Mouse (Mus musculus) CH12.LX (cell line): ENCODE results near the gene Meox1. TPM values are rescaled to one million over a fixed set of nuclear protein-coding genes. Genes with fewer than 3 reads are reported as not detected.

Experiments used
- DNase-seq: peaks from one replicate; pipeline ENCODE4 v3.0.0-alpha.2; 2013; ENCODE audit errors: extremely low read depth
- H3K27ac ChIP-seq: 2 replicates; pipeline ENCODE4 v1.5.1; 2012; ENCODE audit warnings: low read depth, mild to moderate bottlenecking, control low read depth, moderate library complexity; ENCODE audit not compliant: insufficient read depth
- H3K27me3 ChIP-seq: replicated peaks from 2 replicates; pipeline ENCODE3; 2012; ENCODE audit warnings: inconsistent platforms
- H3K36me3 ChIP-seq, 2 experiments: replicated peaks in 1 of 2; 2 replicates each; pipeline versions ENCODE3 to v1.6.1; 2012; ENCODE audit warnings: inconsistent platforms in 1 of 2, low read length in 1 of 2, mild to moderate bottlenecking in 1 of 2, mixed read lengths in 1 of 2, moderate library complexity in 1 of 2; ENCODE audit not compliant: control insufficient read depth in 1 of 2, insufficient read depth in 1 of 2
- H3K4me1 ChIP-seq, 2 experiments: 2 replicates each; pipeline ENCODE4 v1.6.1; 2012; ENCODE audit warnings: inconsistent platforms in 1 of 2, moderate library complexity in 1 of 2; ENCODE audit not compliant: insufficient read depth in 2 of 2, control insufficient read depth in 1 of 2
- H3K4me2 ChIP-seq: 2 replicates; pipeline ENCODE4 v1.6.1; 2012; ENCODE audit warnings: low read depth, mild to moderate bottlenecking, control low read depth; ENCODE audit not compliant: poor library complexity, insufficient read depth, severe bottlenecking
- H3K4me3 ChIP-seq, 3 experiments: fragments of 150-350 bp in 1 of 3; sonication (generic) in 1 of 3; replicated peaks in 1 of 3; 2 replicates each; pipeline versions ENCODE3 to v1.5.1; 2011 to 2012; ENCODE audit warnings: low read depth in 2 of 3, low read length in 2 of 3, mild to moderate bottlenecking in 2 of 3, moderate library complexity in 2 of 3, control low read depth in 1 of 3, improper control_type of control experiment in 1 of 3, inconsistent platforms in 1 of 3, mixed read lengths in 1 of 3; ENCODE audit not compliant: poor library complexity in 1 of 3
- H3K79me2 ChIP-seq: replicated peaks from 2 replicates; pipeline ENCODE4 v1.6.1; 2012; ENCODE audit warnings: mild to moderate bottlenecking, moderate library complexity; ENCODE audit not compliant: control insufficient read depth, poor library complexity, insufficient read depth, severe bottlenecking; ENCODE audit errors: extremely low read depth
- H3K9ac ChIP-seq: 2 replicates; pipeline ENCODE4 v1.6.1; 2012; ENCODE audit warnings: low read depth, mild to moderate bottlenecking, control low read depth, moderate library complexity; ENCODE audit not compliant: insufficient read depth
- H3K9me3 ChIP-seq: replicated peaks from 2 replicates; pipeline ENCODE3; 2012; ENCODE audit warnings: low read length, inconsistent platforms, mixed read lengths
- CHD1 ChIP-seq: IDR thresholded peaks from 2 replicates; pipeline ENCODE4 v1.6.1; 2012; ENCODE audit warnings: low read depth, low read length, improper control_type of control experiment, inconsistent platforms
- CHD2 ChIP-seq: IDR thresholded peaks from 2 replicates; pipeline ENCODE4 v1.6.1; 2011; ENCODE audit warnings: low read length, improper control_type of control experiment
- CTCF ChIP-seq, 2 experiments: IDR thresholded peaks in 1 of 2; conservative IDR thresholded peaks in 1 of 2; 2 replicates each; pipeline ENCODE4 v1.5.1; 2011 to 2012; ENCODE audit warnings: low read depth in 2 of 2, low read length in 2 of 2, improper control_type of control experiment in 1 of 2, inconsistent platforms in 1 of 2, mild to moderate bottlenecking in 1 of 2, moderate library complexity in 1 of 2
- E2F4 ChIP-seq: IDR thresholded peaks from 2 replicates; pipeline ENCODE4 v1.6.1; 2011; ENCODE audit warnings: low read depth, low read length, improper control_type of control experiment; ENCODE audit not compliant: insufficient replicate concordance
- EP300 ChIP-seq: IDR thresholded peaks from 2 replicates; pipeline ENCODE4 v1.6.1; 2011; ENCODE audit warnings: low read length, improper control_type of control experiment
- ETS1 ChIP-seq: conservative IDR thresholded peaks from 2 replicates; pipeline ENCODE4 v1.6.1; 2012; ENCODE audit warnings: low read depth, mild to moderate bottlenecking, inconsistent platforms, low read length, improper control_type of control experiment, moderate library complexity
- GABPA ChIP-seq: IDR thresholded peaks from 2 replicates; pipeline ENCODE4 v1.6.1; 2012; ENCODE audit warnings: low read depth, low read length, improper control_type of control experiment, inconsistent platforms; ENCODE audit not compliant: insufficient replicate concordance
- IRF4 ChIP-seq: IDR thresholded peaks from 2 replicates; pipeline ENCODE4 v1.6.1; 2014; ENCODE audit warnings: low read depth, mild to moderate bottlenecking, inconsistent platforms, low read length, improper control_type of control experiment
- JUND ChIP-seq: conservative IDR thresholded peaks from 2 replicates; pipeline ENCODE4 v1.6.1; 2011; ENCODE audit warnings: low read depth, low read length, improper control_type of control experiment
- MAFK ChIP-seq: IDR thresholded peaks from 2 replicates; pipeline ENCODE4 v1.6.1; 2011; ENCODE audit warnings: low read length, improper control_type of control experiment; ENCODE audit not compliant: insufficient replicate concordance
- MAZ ChIP-seq: IDR thresholded peaks from 2 replicates; pipeline ENCODE4 v1.6.1; 2012; ENCODE audit warnings: low read depth, mild to moderate bottlenecking, inconsistent platforms, low read length, improper control_type of control experiment, moderate library complexity
- MYC ChIP-seq: IDR thresholded peaks from 2 replicates; pipeline ENCODE4 v1.6.1; 2011; ENCODE audit warnings: low read depth, mild to moderate bottlenecking, improper control_type of control experiment, low read length
- NRF1 ChIP-seq: IDR thresholded peaks from 2 replicates; pipeline ENCODE4 v1.6.1; 2014; ENCODE audit warnings: low read depth, mild to moderate bottlenecking, inconsistent platforms, low read length, improper control_type of control experiment, moderate library complexity
- PAX5 ChIP-seq: IDR thresholded peaks from 2 replicates; pipeline ENCODE4 v1.6.1; 2012; ENCODE audit warnings: low read length, inconsistent platforms, mixed read lengths
- POLR2AphosphoS2 ChIP-seq: IDR thresholded peaks from 2 replicates; pipeline ENCODE4 v1.6.1; 2011; ENCODE audit warnings: low read depth, low read length, improper control_type of control experiment
- RAD21 ChIP-seq: IDR thresholded peaks from 2 replicates; pipeline ENCODE4 v1.6.1; 2011; ENCODE audit warnings: low read depth, mild to moderate bottlenecking, low read length, improper control_type of control experiment, moderate library complexity
- RCOR1 ChIP-seq: conservative IDR thresholded peaks from 2 replicates; pipeline ENCODE4 v1.6.1; 2012; ENCODE audit warnings: low read depth, mild to moderate bottlenecking, inconsistent platforms, low read length, improper control_type of control experiment
- SIN3A ChIP-seq: IDR thresholded peaks from 2 replicates; pipeline ENCODE4 v1.6.1; 2012; ENCODE audit warnings: low read length, improper control_type of control experiment, inconsistent platforms
- TCF12 ChIP-seq: IDR thresholded peaks from 2 replicates; pipeline ENCODE4 v1.6.1; 2014; ENCODE audit warnings: low read depth, mild to moderate bottlenecking, inconsistent platforms, low read length, improper control_type of control experiment
- UBTF ChIP-seq: IDR thresholded peaks from 2 replicates; pipeline ENCODE4 v1.6.1; 2012; ENCODE audit warnings: low read depth, mild to moderate bottlenecking, inconsistent platforms, low read length, improper control_type of control experiment, moderate library complexity
- USF1 ChIP-seq: IDR thresholded peaks from 2 replicates; pipeline ENCODE4 v1.6.1; 2014; ENCODE audit warnings: low read depth, mild to moderate bottlenecking, inconsistent platforms, low read length, improper control_type of control experiment
- ZKSCAN1 ChIP-seq: IDR thresholded peaks from 2 replicates; pipeline ENCODE4 v1.6.1; 2012; ENCODE audit warnings: low read depth, inconsistent platforms, low read length, improper control_type of control experiment, borderline replicate concordance
- ZMIZ1 ChIP-seq: IDR thresholded peaks from 2 replicates; pipeline ENCODE4 v1.6.1; 2012; ENCODE audit warnings: low read depth, mild to moderate bottlenecking, inconsistent platforms, low read length, improper control_type of control experiment
- ZNF384 ChIP-seq: IDR thresholded peaks from 2 replicates; pipeline ENCODE4 v1.6.1; 2012; ENCODE audit warnings: low read depth, low read length, improper control_type of control experiment, inconsistent platforms
- dilution Hi-C: fragments of 300-500 bp; cut with MboI; formaldehyde crosslinking; loops from 2 replicates; pipeline ENCODE4 v1.14.3; 2020; ENCODE audit warnings: low sequenced_read_pairs; ENCODE audit not compliant: extremely low pct_unique_long_range_greater_than_20kb, extremely low pct_ligation_motif_present
- in situ Hi-C: fragments of 300-500 bp; cut with MboI; formaldehyde crosslinking; loops from 3 replicates; pipeline ENCODE4 v1.14.3; 2019; ENCODE audit warnings: low sequenced_read_pairs, low pct_ligation_motif_present, low pct_unique_long_range_greater_than_20kb, mixed read lengths
- polyA plus RNA-seq: library from polyadenylated mRNA; unstranded; fragments of >175 nt; gene quantifications from 2 replicates; pipeline ENCODE4 v1.2.1, GENCODE M21; 2012; ENCODE audit warnings: low read depth; ENCODE audit not compliant: insufficient read length
- total RNA-seq, 2 experiments: library from RNA; depleted of rRNA; stranded (reverse); fragments of 300-350 nt in 1 of 2; fragments of >200 nt in 1 of 2; gene quantifications; 2 replicates each; pipeline ENCODE4 v1.2.3; 2012 to 2014

Gene Meox1
- total and polyA plus RNA-seq, 3 experiments = not detected

GRCm38 (mm10) chr11:101901309-101901708, 7.1 kb upstream of the Meox1 start:
- TF ChIP-seq CHD1 = no peak
- TF ChIP-seq MAZ = no peak
- no peak for TF ChIP-seq ETS1
- TF ChIP-seq MAFK = no peak
- no peak for TF ChIP-seq NRF1
- TF ChIP-seq CHD2 = no peak
- TF ChIP-seq JUND = no peak
- TF ChIP-seq CTCF (conservative IDR thresholded peaks at IDR 0.05 in 1 of 2, IDR thresholded peaks at IDR 0.05 in 1 of 2; ENCODE audit: low read depth in 2 of 2, low read length in 2 of 2) = no peak
- TF ChIP-seq PAX5 = no peak
- TF ChIP-seq RCOR1 = no peak
- TF ChIP-seq IRF4 = no peak
- TF ChIP-seq MYC = no peak
- TF ChIP-seq ZNF384 = no peak
- no peak for TF ChIP-seq SIN3A
- no peak for TF ChIP-seq RAD21
- no peak for TF ChIP-seq EP300
- no peak for TF ChIP-seq ZMIZ1
- no peak for TF ChIP-seq E2F4
- no peak for TF ChIP-seq GABPA
- TF ChIP-seq USF1 = no peak
- TF ChIP-seq, all 38 proteins: peak for 0
- Histone ChIP-seq H3K27ac (no peak overlapping the region), H3K4me2 (no peak overlapping the region), H3K4me1 (no peaks in the 10 kb centered on the region), H3K27me3 (peaks cover 48% of the 10 kb centered on the region), H3K9ac (no peak overlapping the region), H3K79me2 (no peaks in the 10 kb centered on the region), H3K4me3 (no peak overlapping the region), H3K9me3 (peaks cover 18% of the 10 kb centered on the region), H3K36me3 (no peaks in the 10 kb centered on the region)
- dilution Hi-C loops (no loop called here), in situ Hi-C loops (no loop called here)
- no peak for DNase-seq

DNA sequence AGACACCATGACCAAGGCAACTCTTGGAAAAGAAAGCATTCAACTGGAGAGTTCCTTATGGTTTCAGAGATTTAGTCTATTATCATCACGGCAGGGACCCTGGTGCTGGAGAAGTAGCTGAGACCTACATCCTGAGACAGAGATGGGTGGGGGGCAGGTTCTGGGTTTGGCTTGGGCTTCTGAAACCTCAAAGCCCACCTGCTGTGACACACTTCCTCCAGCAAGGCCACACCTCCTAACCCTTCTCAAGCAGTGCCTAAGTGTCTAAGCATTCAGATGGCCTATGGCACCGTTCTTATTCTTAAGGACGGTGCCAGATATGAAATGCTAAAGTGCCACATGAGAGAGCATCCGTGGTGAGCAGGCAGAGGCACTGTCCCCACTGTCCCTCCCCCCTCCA, 4.2 kb upstream of the Meox1 start:
- H3K9ac ChIP-seq = no peak overlapping the region
- H3K9me3 ChIP-seq = peaks cover 18% of the 10 kb centered on the region
- no peaks in the 10 kb centered on the region; a peak in 1 of 4 replicates for H3K4me1 ChIP-seq
- in situ Hi-C loops (no loop called here), dilution Hi-C loops (no loop called here)
- peaks cover 57% of the 10 kb centered on the region for H3K27me3 ChIP-seq
- H3K4me2 ChIP-seq = no peak overlapping the region
- H3K4me3 ChIP-seq = no peak overlapping the region
- no peaks in the 10 kb centered on the region for H3K79me2 ChIP-seq
- H3K27ac ChIP-seq = no peak overlapping the region
- DNase-seq = no peak
- H3K36me3 ChIP-seq = no peaks in the 10 kb centered on the region
- TF ChIP-seq POLR2AphosphoS2 (no peak), PAX5 (no peak), ZNF384 (no peak), JUND (no peak), RCOR1 (no peak), TCF12 (no peak), RAD21 (no peak), IRF4 (no peak), ZKSCAN1 (no peak), UBTF (no peak)
